Mouse (Mus musculus) E14TG2a.4 (cell line): ENCODE results near the gene Usp35.

Experiments
- H3K27me3 ChIP-seq: 2 replicates; pipeline ENCODE4 v1.6.1; 2014; ENCODE audit warnings: low read length, control low read depth; ENCODE audit not compliant: insufficient read depth
- H3K36me3 ChIP-seq: 2 replicates; pipeline ENCODE4 v1.6.1; 2014; ENCODE audit warnings: low read length, control low read depth; ENCODE audit not compliant: insufficient read depth
- H3K4me1 ChIP-seq: replicated peaks from 2 replicates; pipeline ENCODE4 v1.6.1; 2014; ENCODE audit warnings: low read depth, low read length, control low read depth
- H3K4me3 ChIP-seq: replicated peaks from 2 replicates; pipeline ENCODE4 v1.5.1; 2014; ENCODE audit warnings: mild to moderate bottlenecking, low read length
- H3K9me3 ChIP-seq: 2 replicates; pipeline ENCODE4 v1.6.1; 2014; ENCODE audit warnings: low read length, control low read depth
- CTCF ChIP-seq: conservative IDR thresholded peaks from 2 replicates; pipeline ENCODE4 v1.5.1; 2014; ENCODE audit warnings: low read length
- NANOG ChIP-seq: IDR thresholded peaks from 2 replicates; pipeline ENCODE4 v1.6.1; 2014; ENCODE audit warnings: borderline replicate concordance, low read length, mixed read lengths
- POU5F1 ChIP-seq: IDR thresholded peaks from 2 replicates; pipeline ENCODE4 v1.6.1; 2014; ENCODE audit warnings: low read length, borderline replicate concordance

Gene Usp35

GRCm38 (mm10) chr7:97314646-97315045 is 17.2 kb downstream of the Usp35 start:
- TF ChIP-seq NANOG (no peak), POU5F1 (no peak), CTCF (no peak)
- Histone ChIP-seq H3K4me3 (no peak overlapping the region), H3K4me1 (0 out of 2 replicates have a peak, but pooled peaks cover 5% of the 10 kb centered on the region), H3K9me3 (no peaks in the 10 kb centered on the region), H3K36me3 (peaks cover 69% of the 10 kb centered on the region), H3K27me3 (peaks cover 3% of the 10 kb centered on the region; the same call in 1 of the 2 replicates)

- no peak for TF ChIP-seq CTCF
- no peak for TF ChIP-seq NANOG
- TF ChIP-seq POU5F1, result no peak
- Histone ChIP-seq H3K4me3 (no peak overlapping the region), H3K4me1 (0 out of 2 replicates have a peak, but pooled peaks cover 5% of the 10 kb centered on the region), H3K9me3 (no peaks in the 10 kb centered on the region), H3K27me3 (peaks cover 3% of the 10 kb centered on the region; the same call in 1 of the 2 replicates), H3K36me3 (peaks cover 63% of the 10 kb centered on the region)
These were observed 18.3 kb downstream of the Usp35 start for GRCm38 (mm10) chr7:97313364-97313995.

- no peak for TF ChIP-seq CTCF
- TF ChIP-seq POU5F1, result no peak
- no peaks in the 10 kb centered on the region for H3K9me3 ChIP-seq
- peaks cover 3% of the 10 kb centered on the region; the same call in 1 of the 2 replicates for H3K27me3 ChIP-seq
- H3K4me1 ChIP-seq, result 0 out of 2 replicates have a peak, but pooled peaks cover 5% of the 10 kb centered on the region
- H3K36me3 ChIP-seq, result peaks cover 63% of the 10 kb centered on the region
- H3K4me3 ChIP-seq, result no peak overlapping the region
These were observed 19.0 kb downstream of the Usp35 start for GRCm38 (mm10) chr7:97312856-97313255.

- TF ChIP-seq POU5F1 (no peak), NANOG (no peak), CTCF (no peak)
These were observed 19.6 kb downstream of the Usp35 start for GRCm38 (mm10) chr7:97312196-97312595.

GRCm38 (mm10) chr7:97311620-97312019 is 20.2 kb downstream of the Usp35 start:
- peaks cover 3% of the 10 kb centered on the region; the same call in 1 of the 2 replicates for H3K9me3 ChIP-seq
- peaks cover 3% of the 10 kb centered on the region; the same call in 1 of the 2 replicates for H3K27me3 ChIP-seq
- H3K4me3 ChIP-seq, result no peak overlapping the region
- TF ChIP-seq NANOG, result no peak
- peaks cover 63% of the 10 kb centered on the region for H3K36me3 ChIP-seq
- H3K4me1 ChIP-seq, result 0 out of 2 replicates have a peak, but pooled peaks cover 5% of the 10 kb centered on the region

More at GRCm38 (mm10) chr7:97312196-97312595, 19.6 kb downstream of the Usp35 start:
- H3K9me3 ChIP-seq, result no peaks in the 10 kb centered on the region
- H3K4me1 ChIP-seq, result 0 out of 2 replicates have a peak, but pooled peaks cover 5% of the 10 kb centered on the region
- peaks cover 63% of the 10 kb centered on the region for H3K36me3 ChIP-seq
- H3K27me3 ChIP-seq, result peaks cover 3% of the 10 kb centered on the region; the same call in 1 of the 2 replicates
- H3K4me3 ChIP-seq, result no peak overlapping the region

GRCm38 (mm10) chr7:97310341-97310635 is 21.5 kb downstream of the Usp35 start:
- peaks cover 6% of the 10 kb centered on the region; the same call in 1 of the 2 replicates for H3K27me3 ChIP-seq
- 0 out of 2 replicates have a peak, but pooled peaks cover 5% of the 10 kb centered on the region for H3K4me1 ChIP-seq
- H3K4me3 ChIP-seq, result no peak overlapping the region
- no peak for TF ChIP-seq NANOG
- TF ChIP-seq CTCF, result no peak
- TF ChIP-seq POU5F1, result no peak
- H3K36me3 ChIP-seq, result peaks cover 57% of the 10 kb centered on the region
- peaks cover 6% of the 10 kb centered on the region; the same call in 1 of the 2 replicates for H3K9me3 ChIP-seq

GRCm38 (mm10) chr7:97309461-97310340 is 22.1 kb downstream of the Usp35 start:
- Histone ChIP-seq H3K4me3 (no peak overlapping the region), H3K9me3 (peaks cover 6% of the 10 kb centered on the region; the same call in 1 of the 2 replicates), H3K4me1 (0 out of 2 replicates have a peak, but pooled peaks cover 5% of the 10 kb centered on the region), H3K27me3 (peaks cover 6% of the 10 kb centered on the region; the same call in 1 of the 2 replicates), H3K36me3 (peaks cover 51% of the 10 kb centered on the region)
- TF ChIP-seq NANOG, result no peak
- TF ChIP-seq CTCF, result no peak
- TF ChIP-seq POU5F1, result no peak

- Histone ChIP-seq H3K4me3 (no peak overlapping the region), H3K27me3 (peaks cover 6% of the 10 kb centered on the region; the same call in 1 of the 2 replicates), H3K36me3 (peaks cover 31% of the 10 kb centered on the region), H3K4me1 (no peaks in the 10 kb centered on the region), H3K9me3 (peaks cover 6% of the 10 kb centered on the region; the same call in 1 of the 2 replicates)
- no peak for TF ChIP-seq NANOG
- TF ChIP-seq CTCF, result no peak
- no peak for TF ChIP-seq POU5F1
These were observed 24.3 kb downstream of the Usp35 start for GRCm38 (mm10) chr7:97307546-97307945.

- Histone ChIP-seq H3K9me3 (peaks cover 6% of the 10 kb centered on the region; the same call in 1 of the 2 replicates), H3K4me3 (no peak overlapping the region), H3K27me3 (peaks cover 6% of the 10 kb centered on the region; the same call in 1 of the 2 replicates), H3K36me3 (peaks cover 24% of the 10 kb centered on the region), H3K4me1 (no peaks in the 10 kb centered on the region)
- TF ChIP-seq POU5F1, result no peak
- no peak for TF ChIP-seq CTCF
- no peak for TF ChIP-seq NANOG
These were observed 25.0 kb downstream of the Usp35 start for GRCm38 (mm10) chr7:97306813-97307212.
